Comparison of ENCODE assay signal across 8 mouse cellular contexts in the genomic region with DNA sequence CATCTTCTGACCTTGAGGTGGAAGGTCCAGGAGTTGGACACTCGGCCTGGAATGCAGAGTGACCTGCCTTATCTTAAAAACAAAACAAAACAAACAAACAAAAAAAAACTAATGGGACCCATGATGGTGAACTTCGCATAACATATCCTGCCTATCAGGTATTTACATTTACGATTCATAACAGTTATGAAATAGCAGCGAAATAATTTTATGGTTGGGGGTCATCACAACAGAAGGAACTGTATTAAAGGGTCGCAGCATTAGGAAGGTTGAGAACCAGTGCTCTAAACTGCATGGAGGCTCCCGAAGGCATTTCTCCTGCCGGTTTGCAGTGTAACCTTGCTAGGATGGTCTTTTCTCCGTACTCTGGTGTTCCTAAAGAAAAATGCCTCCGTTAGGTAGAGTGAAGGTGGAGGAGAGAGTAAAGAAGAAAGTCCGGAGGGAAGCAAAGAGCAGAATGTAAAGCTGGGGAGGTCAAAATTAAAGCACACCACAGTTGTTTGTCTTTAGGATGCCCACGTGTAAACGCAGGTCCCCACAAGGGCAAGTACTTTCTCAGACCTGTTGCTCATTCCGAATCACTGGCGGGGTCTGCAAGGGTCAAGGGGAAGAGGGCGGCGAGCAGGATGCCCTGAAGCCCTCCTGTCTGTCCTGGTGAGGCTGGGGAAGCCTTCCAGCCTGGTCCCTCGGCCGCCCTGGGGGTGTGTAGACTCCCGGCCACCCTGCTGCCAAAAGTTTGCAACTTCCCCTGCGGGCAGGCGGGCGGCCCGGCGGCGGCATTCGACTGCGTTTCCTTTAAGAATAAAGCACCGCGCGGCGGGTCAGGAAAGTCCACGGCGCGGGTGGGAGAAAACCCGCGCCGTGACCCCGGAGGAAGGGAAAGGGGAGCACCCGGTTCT. TPM values are rescaled to one million over a fixed set of nuclear protein-coding genes. Genes with fewer than 3 reads are reported as not detected.
DNase-seq lines count a peak whose midpoint lies in the region; ATAC-seq lines count a peak whose summit lies in the region.

No protein-coding gene starts in this region.

- H3K9me3 ChIP-seq in embryonic facial prominence, embryonic 14.5 days (ENCODE audit: control insufficient read depth, low read length), result no peaks in the 10 kb centered on the region
- H3K9me3 ChIP-seq in limb, embryonic 10.5 days (replicated peaks), result no peaks in the 10 kb centered on the region
- no peaks in the 10 kb centered on the region for H3K9me3 ChIP-seq in stomach, embryonic 16.5 days (replicated peaks; ENCODE audit: control insufficient read depth, low read length)

- peak overlapping the region; percentile 90 for H3K4me2 ChIP-seq in embryonic facial prominence, embryonic 14.5 days (ENCODE audit: low read depth, low read length)
- H3K4me2 ChIP-seq in stomach, embryonic 16.5 days (ENCODE audit: low read depth, low read length), result peak overlapping the region; percentile 96

- no peak overlapping the region for H3K27ac ChIP-seq in embryonic facial prominence, embryonic 14.5 days (replicated peaks; ENCODE audit: low read depth, low read length)
- H3K27ac ChIP-seq in limb, embryonic 10.5 days, result peak overlapping the region; percentile 88
- no peak overlapping the region for H3K27ac ChIP-seq in stomach, embryonic 16.5 days (ENCODE audit: low read length)

- H3K36me3 ChIP-seq in embryonic facial prominence, embryonic 14.5 days (ENCODE audit: control insufficient read depth, insufficient read depth, low read length), result no peaks in the 10 kb centered on the region
- no peaks in the 10 kb centered on the region for H3K36me3 ChIP-seq in limb, embryonic 10.5 days
- no peaks in the 10 kb centered on the region for H3K36me3 ChIP-seq in stomach, embryonic 16.5 days (ENCODE audit: control insufficient read depth, insufficient read depth, low read length)

- H3K9ac ChIP-seq in embryonic facial prominence, embryonic 14.5 days (ENCODE audit: low read depth, low read length), result peak overlapping the region; percentile 72
- peak overlapping the region; percentile 68 for H3K9ac ChIP-seq in stomach, embryonic 16.5 days (ENCODE audit: low read length)

- DNase-seq in left cerebral cortex, postnatal 4 days, result peak; percentile 27
- no peak for DNase-seq in left cerebral cortex, adult 8-10 months (ENCODE audit: low spot score in 2 of 2)
- DNase-seq in embryonic facial prominence, embryonic 14.5 days (ENCODE audit: low spot score), result peak; percentile 27
- peak; percentile 9 for DNase-seq in heart, postnatal 25 days (ENCODE audit: low spot score)
- DNase-seq in limb, embryonic 10.5 days (ENCODE audit: low spot score), result peak; percentile 67
- DNase-seq in mesoderm, embryonic 11.5 days (ENCODE audit: low read depth, low spot score), result peak; percentile 19
- DNase-seq in right cerebral cortex, postnatal 14 days, result no peak

- ATAC-seq in embryonic facial prominence, embryonic 14.5 days (ENCODE audit: low read depth), result peak; percentile 33; the same call in 1 of the 2 replicates
- ATAC-seq in stomach, embryonic 16.5 days (ENCODE audit: insufficient read depth, low FRiP score), result peak; percentile 25; the same call in 1 of the 2 replicates

- H3K4me3 ChIP-seq in embryonic facial prominence, embryonic 14.5 days (ENCODE audit: low read depth, low read length), result peak overlapping the region; percentile 68
- peak overlapping the region; percentile 76 for H3K4me3 ChIP-seq in limb, embryonic 10.5 days
- peak overlapping the region; percentile 51 for H3K4me3 ChIP-seq in stomach, embryonic 16.5 days (replicated peaks; ENCODE audit: low read length)

- peaks cover 5% of the 10 kb centered on the region; the same call in 1 of the 2 replicates for H3K27me3 ChIP-seq in embryonic facial prominence, embryonic 14.5 days (replicated peaks; ENCODE audit: control insufficient read depth, insufficient read depth, low read length)
- H3K27me3 ChIP-seq in limb, embryonic 10.5 days (ENCODE audit: low read depth, poor library complexity, severe bottlenecking), result 0 out of 2 replicates have a peak, but pooled peaks cover 4% of the 10 kb centered on the region
- H3K27me3 ChIP-seq in stomach, embryonic 16.5 days (ENCODE audit: control insufficient read depth, insufficient read depth, low read length), result 0 out of 2 replicates have a peak, but pooled peaks cover 3% of the 10 kb centered on the region

- 0 out of 2 replicates have a peak, but pooled peaks cover 3% of the 10 kb centered on the region for H3K4me1 ChIP-seq in embryonic facial prominence, embryonic 14.5 days (ENCODE audit: control insufficient read depth, insufficient read depth, low read length)
- peaks cover 12% of the 10 kb centered on the region for H3K4me1 ChIP-seq in limb, embryonic 10.5 days
- no peaks in the 10 kb centered on the region for H3K4me1 ChIP-seq in stomach, embryonic 16.5 days (ENCODE audit: control insufficient read depth, insufficient read depth, low read length)

- WGBS in embryonic facial prominence, embryonic 14.5 days, result 12% methylated on average over 39 of the region's 39 CpGs
- WGBS in limb, embryonic 10.5 days, result 12% methylated on average over 39 of the region's 39 CpGs
- 13% methylated on average over 39 of the region's 39 CpGs for WGBS in stomach, embryonic 16.5 days

- intact Hi-C loops in left cerebral cortex, postnatal 4 days (cut with DNase I), result no loop called here
- intact Hi-C loops in heart, postnatal 25 days (cut with DNase I), result no loop called here

RNA-seq across cellular contexts. Expression of a gene that starts 33.1 kb away (rescaled TPM):
- 10 to 100 TPM; 18.4 to 20.1 TPM for total RNA-seq in left cerebral cortex, postnatal 4 days (2021)
- total RNA-seq in left cerebral cortex, adult 8-10 months (2022), result 10 to 100 TPM; 19.1 to 22.5 (median 19.5) TPM
- polyA plus RNA-seq in embryonic facial prominence, embryonic 14.5 days (2014; fragmentation: Nextera tagmentation; extraction: Ambion mirVana), result 43.0 and 44.0 TPM in 2 replicates
- 10 to 100 TPM; 34.3 to 38.8 TPM for total RNA-seq in heart, postnatal 25 days (2021)
- 52.5 and 55.3 TPM in 2 replicates for polyA plus RNA-seq in limb, embryonic 10.5 days (2016; fragmentation: Nextera tagmentation; extraction: Ambion mirVana)
- polyA plus RNA-seq in stomach, embryonic 16.5 days (2015; fragmentation: Nextera tagmentation; extraction: Ambion mirVana), result 38.3 and 46.9 TPM in 2 replicates

Comparison
In these comparisons a context has a peak if more than half of its experiments do, and no peak if none do; other contexts are left out.
1. DNase-seq: peak in left cerebral cortex, postnatal 4 days (single experiment), embryonic facial prominence, embryonic 14.5 days (single experiment), heart, postnatal 25 days (single experiment), limb, embryonic 10.5 days (single experiment) and mesoderm, embryonic 11.5 days (single experiment); none in left cerebral cortex, adult 8-10 months (0 of 2) and right cerebral cortex, postnatal 14 days (single experiment).
2. Peak in every context shown above with its lines, with median percentiles within 50 percentile points of each other: H3K4me3 ChIP-seq.